Mouse (Mus musculus) stomach, embryonic 14.5 days (tissue): ENCODE data around the gene Manba. TPM values are rescaled to one million over a fixed set of nuclear protein-coding genes. Genes with fewer than 3 reads are reported as not detected.

ENCODE experiments used
- ATAC-seq: fragments of 200-750 bp; cut with Nextera tagmentation; 2 replicates; pipeline ENCODE4 v1.8.0; 2017; ENCODE audit warnings: low read depth, moderate TSS enrichment; ENCODE audit not compliant: insufficient number of reproducible peaks, insufficient read depth, low FRiP score
- H3K27ac ChIP-seq: fragments of 300-500 bp; sonication (generic); 2 replicates; pipeline ENCODE4 v1.5.1; 2014; ENCODE audit warnings: mild to moderate bottlenecking, low read length, moderate library complexity, mixed read lengths
- H3K27me3 ChIP-seq: fragments of 300-500 bp; sonication (generic); 2 replicates; pipeline ENCODE4 v1.6.1; 2014; ENCODE audit warnings: low read length, control low read depth, mixed read lengths; ENCODE audit not compliant: control insufficient read depth, insufficient read depth
- H3K36me3 ChIP-seq: fragments of 300-500 bp; sonication (generic); 2 replicates; pipeline ENCODE4 v1.6.1; 2014; ENCODE audit warnings: mild to moderate bottlenecking, control low read depth, low read length, moderate library complexity, mixed read lengths; ENCODE audit not compliant: control insufficient read depth, insufficient read depth
- H3K4me1 ChIP-seq: fragments of 300-500 bp; sonication (generic); 2 replicates; pipeline ENCODE4 v1.6.1; 2014; ENCODE audit warnings: low read length, control low read depth, mixed read lengths; ENCODE audit not compliant: control insufficient read depth, insufficient read depth
- H3K4me2 ChIP-seq: fragments of 300-500 bp; sonication (generic); replicated peaks from 2 replicates; pipeline ENCODE4 v1.6.1; 2014; ENCODE audit warnings: low read depth, low read length, control low read depth
- H3K4me3 ChIP-seq: fragments of 300-500 bp; sonication (generic); 2 replicates; pipeline ENCODE4 v1.5.1; 2014; ENCODE audit warnings: low read depth, low read length, control low read depth
- H3K9ac ChIP-seq: fragments of 300-500 bp; sonication (generic); replicated peaks from 2 replicates; pipeline ENCODE4 v1.6.1; 2014; ENCODE audit warnings: low read depth, mild to moderate bottlenecking, control low read depth, low read length, moderate library complexity, mixed read lengths
- H3K9me3 ChIP-seq: fragments of 300-500 bp; sonication (generic); 2 replicates; pipeline ENCODE4 v1.6.1; 2016; ENCODE audit warnings: low read depth, low read length, control low read depth; ENCODE audit not compliant: control insufficient read depth
- WGBS: fragments of 180-500 bp; shearing (Covaris S2); extraction: QIAGEN DNeasy Blood & Tissue Kit; methylation state at CpG from one replicate; pipeline ENCODE4 v1.1.7; 2014; 5-methylcytosine and 5-hydroxymethylcytosine counted together
- polyA plus RNA-seq: library from polyadenylated mRNA; unstranded; fragments of >200 nt; fragmentation: Nextera tagmentation; extraction: Ambion mirVana; gene quantifications from 2 replicates; pipeline ENCODE4 v1.2.1, GENCODE M21; 2014

The Manba gene
- polyA plus RNA-seq, 1 experiment from 2014 or later, result 14.6 TPM

- no peak for ATAC-seq
- no peaks in the 10 kb centered on the region for H3K27me3 ChIP-seq
- H3K4me1 ChIP-seq, result peaks cover 10% of the 10 kb centered on the region
- WGBS, result 48% methylated on average over 5 of the region's 5 CpGs
- no peak overlapping the region for H3K9ac ChIP-seq
- no peak overlapping the region for H3K4me2 ChIP-seq
- H3K36me3 ChIP-seq, result no peaks in the 10 kb centered on the region
- H3K27ac ChIP-seq, result no peak overlapping the region
- H3K4me3 ChIP-seq, result no peak overlapping the region
- H3K9me3 ChIP-seq, result no peaks in the 10 kb centered on the region
Observed at GRCm38 (mm10) chr3:135568633-135569032, 83.2 kb downstream of the Manba start.

GRCm38 (mm10) chr3:135571540-135571939, 86.1 kb downstream of the Manba start:
- H3K4me2 ChIP-seq, result no peak overlapping the region
- 61% methylated on average over 13 of the region's 13 CpGs for WGBS

GRCm38 (mm10) chr3:135573051-135573450, 87.6 kb downstream of the Manba start:
- H3K36me3 ChIP-seq, result no peaks in the 10 kb centered on the region
- H3K9ac ChIP-seq, result no peak overlapping the region
- H3K4me2 ChIP-seq, result no peak overlapping the region
- no peaks in the 10 kb centered on the region for H3K9me3 ChIP-seq
- peaks cover 21% of the 10 kb centered on the region for H3K4me1 ChIP-seq
- H3K4me3 ChIP-seq, result no peak overlapping the region
- no peak for ATAC-seq
- WGBS, result 33% methylated on average over 6 of the region's 6 CpGs
- H3K27me3 ChIP-seq, result no peaks in the 10 kb centered on the region
- peak overlapping the region; percentile 10; the same call in 1 of the 2 replicates for H3K27ac ChIP-seq

More at GRCm38 (mm10) chr3:135571540-135571939, 86.1 kb downstream of the Manba start:
- H3K9me3 ChIP-seq, result no peaks in the 10 kb centered on the region
- no peaks in the 10 kb centered on the region for H3K36me3 ChIP-seq
- ATAC-seq, result no peak
- no peak overlapping the region for H3K9ac ChIP-seq
- H3K27ac ChIP-seq, result no peak overlapping the region
- H3K27me3 ChIP-seq, result no peaks in the 10 kb centered on the region
- peaks cover 21% of the 10 kb centered on the region for H3K4me1 ChIP-seq
- no peak overlapping the region for H3K4me3 ChIP-seq

- H3K4me3 ChIP-seq, result no peak overlapping the region
- H3K36me3 ChIP-seq, result no peaks in the 10 kb centered on the region
- H3K9ac ChIP-seq, result no peak overlapping the region
- ATAC-seq, result no peak
- no peaks in the 10 kb centered on the region for H3K9me3 ChIP-seq
- peaks cover 32% of the 10 kb centered on the region for H3K4me1 ChIP-seq
- 63% methylated on average over 3 of the region's 3 CpGs for WGBS
- no peaks in the 10 kb centered on the region for H3K27me3 ChIP-seq
- no peak overlapping the region for H3K4me2 ChIP-seq
- no peak overlapping the region for H3K27ac ChIP-seq
Observed at GRCm38 (mm10) chr3:135575126-135575525, 89.7 kb downstream of the Manba start.

GRCm38 (mm10) chr3:135578588-135579140, 93.3 kb downstream of the Manba start:
- H3K4me2 ChIP-seq, result no peak overlapping the region
- no peak overlapping the region for H3K9ac ChIP-seq
- ATAC-seq, result no peak
- H3K9me3 ChIP-seq, result no peaks in the 10 kb centered on the region
- 37% methylated on average over 5 of the region's 5 CpGs for WGBS
- no peak overlapping the region for H3K27ac ChIP-seq
- H3K4me3 ChIP-seq, result no peak overlapping the region
- no peaks in the 10 kb centered on the region for H3K27me3 ChIP-seq
- H3K4me1 ChIP-seq, result peaks cover 29% of the 10 kb centered on the region
- no peaks in the 10 kb centered on the region for H3K36me3 ChIP-seq

- H3K4me1 ChIP-seq, result peaks cover 24% of the 10 kb centered on the region
- no peaks in the 10 kb centered on the region for H3K9me3 ChIP-seq
- H3K4me2 ChIP-seq, result no peak overlapping the region
- H3K36me3 ChIP-seq, result peaks cover 3% of the 10 kb centered on the region; the same call in 1 of the 2 replicates
- no peaks in the 10 kb centered on the region for H3K27me3 ChIP-seq
- 44% methylated on average over 4 of the region's 4 CpGs for WGBS
- H3K9ac ChIP-seq, result no peak overlapping the region
- H3K27ac ChIP-seq, result no peak overlapping the region
- no peak overlapping the region for H3K4me3 ChIP-seq
- no peak for ATAC-seq
Observed at GRCm38 (mm10) chr3:135579179-135579578, 93.8 kb downstream of the Manba start.

GRCm38 (mm10) chr3:135580439-135581275, 95.2 kb downstream of the Manba start:
- H3K27me3 ChIP-seq, result no peaks in the 10 kb centered on the region
- no peak for ATAC-seq
- H3K9me3 ChIP-seq, result no peaks in the 10 kb centered on the region
- no peak overlapping the region for H3K9ac ChIP-seq
- peaks cover 18% of the 10 kb centered on the region for H3K4me1 ChIP-seq
- H3K4me3 ChIP-seq, result no peak overlapping the region
- H3K36me3 ChIP-seq, result peaks cover 15% of the 10 kb centered on the region
- WGBS, result 64% methylated on average over 21 of the region's 21 CpGs
- H3K4me2 ChIP-seq, result no peak overlapping the region
- H3K27ac ChIP-seq, result peak overlapping the region; percentile 10

GRCm38 (mm10) chr3:135581606-135582117, 96.3 kb downstream of the Manba start:
- H3K9ac ChIP-seq, result no peak overlapping the region
- no peaks in the 10 kb centered on the region for H3K27me3 ChIP-seq
- H3K4me1 ChIP-seq, result peaks cover 18% of the 10 kb centered on the region
- H3K4me3 ChIP-seq, result no peak overlapping the region
- no peaks in the 10 kb centered on the region for H3K9me3 ChIP-seq
- H3K4me2 ChIP-seq, result no peak overlapping the region
- peaks cover 21% of the 10 kb centered on the region for H3K36me3 ChIP-seq
- no peak overlapping the region for H3K27ac ChIP-seq
- 25% methylated on average over 10 of the region's 10 CpGs for WGBS
- no peak for ATAC-seq
